Mouse (Mus musculus) C2C12 (cell line): Measurements from ENCODE around the gene Ptpra. TPM values are rescaled to one million over a fixed set of nuclear protein-coding genes. Genes with fewer than 3 reads are reported as not detected.
"Not testable (repeated sequence)": the region's sequence is repeated elsewhere in the genome, so short reads cannot be mapped to it uniquely, and the experiment has no call there.

Experiments
- H3K27me3 ChIP-seq: one replicate; pipeline ENCODE4 v1.6.1; 2011; ENCODE audit not compliant: control insufficient read depth, insufficient read depth, insufficient read length
- H3K36me3 ChIP-seq: one replicate; pipeline ENCODE4 v1.6.1; 2011; ENCODE audit not compliant: control insufficient read depth, insufficient read depth
- H3K4me3 ChIP-seq: one replicate; pipeline ENCODE4 v1.5.1; 2011; ENCODE audit warnings: mild to moderate bottlenecking, control low read depth; ENCODE audit not compliant: poor library complexity, insufficient read depth, severe bottlenecking
- H3K79me2 ChIP-seq: one replicate; pipeline ENCODE4 v1.6.1; 2011; ENCODE audit not compliant: control insufficient read depth, insufficient read depth
- H3K79me3 ChIP-seq: one replicate; pipeline ENCODE4 v1.6.1; 2011; ENCODE audit warnings: low read depth, control low read depth
- H3ac ChIP-seq: one replicate; pipeline ENCODE3; 2011; ENCODE audit warnings: low read depth; ENCODE audit not compliant: control insufficient read depth, insufficient read length
- CEBPB ChIP-seq: IDR thresholded peaks from one replicate; pipeline ENCODE4 v1.6.1; 2011; ENCODE audit warnings: low read depth, mild to moderate bottlenecking, control low read depth, moderate library complexity
- CTCF ChIP-seq: IDR thresholded peaks from one replicate; pipeline ENCODE4 v1.5.1; 2011; ENCODE audit not compliant: control insufficient read depth, insufficient read depth, insufficient read length
- FOSL1 ChIP-seq: IDR thresholded peaks from one replicate; pipeline ENCODE4 v1.8.0; 2011; ENCODE audit warnings: mild to moderate bottlenecking, low read length; ENCODE audit not compliant: poor library complexity, insufficient read depth, severe bottlenecking
- MAX ChIP-seq: IDR thresholded peaks from one replicate; pipeline ENCODE4 v1.6.1; 2011; ENCODE audit warnings: mild to moderate bottlenecking, control low read depth
- MYOD1 ChIP-seq: IDR thresholded peaks from one replicate; pipeline ENCODE4 v1.6.1; 2011; ENCODE audit warnings: low read depth; ENCODE audit not compliant: control insufficient read depth, insufficient read length
- MYOG ChIP-seq: IDR thresholded peaks from one replicate; pipeline ENCODE4 v1.6.1; 2011; ENCODE audit not compliant: control insufficient read depth, insufficient read length; ENCODE audit errors: extremely low read depth
- USF1 ChIP-seq: IDR thresholded peaks from one replicate; pipeline ENCODE4 v1.6.1; 2011; ENCODE audit warnings: low read depth, mild to moderate bottlenecking, control low read depth, moderate library complexity
- polyA plus RNA-seq: library from polyadenylated mRNA; unstranded; fragments of >200 nt; fragmentation: generic; extraction: Trizol; gene quantifications from one replicate; pipeline ENCODE4 v1.2.1, GENCODE M21; 2012; ENCODE audit warnings: missing spikeins

Gene Ptpra
- polyA plus RNA-seq, 1 experiment = 31.6 TPM

- H3K79me3 ChIP-seq = peaks cover 45% of the 10 kb centered on the region
- H3K27me3 ChIP-seq = no peaks in the 10 kb centered on the region
- H3K4me3 ChIP-seq = no peak overlapping the region
- no peak for TF ChIP-seq MYOD1
- no peak for TF ChIP-seq FOSL1
- no peak for TF ChIP-seq CTCF
- TF ChIP-seq USF1 = no peak
- TF ChIP-seq MAX = no peak
- no peak for TF ChIP-seq CEBPB
- no peak for TF ChIP-seq MYOG
- no peaks in the 10 kb centered on the region for H3K36me3 ChIP-seq
- peak overlapping the region; percentile 37 for H3ac ChIP-seq
- peaks cover 97% of the 10 kb centered on the region for H3K79me2 ChIP-seq
Observed at GRCm38 (mm10) chr2:130496037-130496436, 46.0 kb downstream of the Ptpra start.

- peaks cover 96% of the 10 kb centered on the region for H3K79me2 ChIP-seq
- H3ac ChIP-seq = no peak overlapping the region
- H3K27me3 ChIP-seq = no peaks in the 10 kb centered on the region
- peaks cover 46% of the 10 kb centered on the region for H3K79me3 ChIP-seq
- TF ChIP-seq FOSL1 = no peak
- TF ChIP-seq MAX = peak; percentile 54
- peak; percentile 23 for TF ChIP-seq MYOD1
- TF ChIP-seq CEBPB = peak; percentile 40
- peak; percentile 6 for TF ChIP-seq USF1
- no peak overlapping the region for H3K4me3 ChIP-seq
- H3K36me3 ChIP-seq = no peaks in the 10 kb centered on the region
Observed at GRCm38 (mm10) chr2:130496931-130497330, 46.9 kb downstream of the Ptpra start.

- H3K36me3 ChIP-seq = peaks cover 6% of the 10 kb centered on the region
- peaks cover 38% of the 10 kb centered on the region for H3K79me3 ChIP-seq
- TF ChIP-seq MYOG (no peak), MYOD1 (no peak), MAX (no peak), FOSL1 (no peak), USF1 (no peak), CTCF (no peak), CEBPB (no peak)
Observed at GRCm38 (mm10) chr2:130499546-130499945, 49.5 kb downstream of the Ptpra start.

GRCm38 (mm10) chr2:130501556-130501955 is 51.5 kb downstream of the Ptpra start:
- H3ac ChIP-seq = no peak overlapping the region
- H3K79me2 ChIP-seq = peaks cover 63% of the 10 kb centered on the region
- H3K79me3 ChIP-seq = peaks cover 34% of the 10 kb centered on the region
- H3K36me3 ChIP-seq = peaks cover 15% of the 10 kb centered on the region
- TF ChIP-seq MYOG (no peak), MYOD1 (peak; percentile 6)
- H3K27me3 ChIP-seq = no peaks in the 10 kb centered on the region
- no peak overlapping the region for H3K4me3 ChIP-seq

More at GRCm38 (mm10) chr2:130499546-130499945, 49.5 kb downstream of the Ptpra start:
- H3K4me3 ChIP-seq = no peak overlapping the region
- no peaks in the 10 kb centered on the region for H3K27me3 ChIP-seq
- no peak overlapping the region for H3ac ChIP-seq
- peaks cover 82% of the 10 kb centered on the region for H3K79me2 ChIP-seq

- not testable (repeated sequence) for H3K4me3 ChIP-seq, H3K27me3 ChIP-seq, H3K79me2 ChIP-seq, H3K79me3 ChIP-seq, H3ac ChIP-seq
- H3K36me3 ChIP-seq = peaks cover 20% of the 10 kb centered on the region
Observed at GRCm38 (mm10) chr2:130511616-130512015, 61.5 kb downstream of the Ptpra start.

- no peaks in the 10 kb centered on the region for H3K79me3 ChIP-seq
- no peaks in the 10 kb centered on the region for H3K79me2 ChIP-seq
- H3ac ChIP-seq = no peak overlapping the region
- TF ChIP-seq CEBPB (no peak), USF1 (no peak), MAX (no peak), FOSL1 (no peak), MYOG (no peak), MYOD1 (no peak), CTCF (no peak)
- H3K27me3 ChIP-seq = no peaks in the 10 kb centered on the region
- no peak overlapping the region for H3K4me3 ChIP-seq
- H3K36me3 ChIP-seq = peaks cover 5% of the 10 kb centered on the region
Observed at GRCm38 (mm10) chr2:130513907-130514306, 63.8 kb downstream of the Ptpra start.
